Mouse (Mus musculus) adrenal gland, adult 8-10 months (tissue): ENCODE results near the gene Nod1. TPM values are rescaled to one million over a fixed set of nuclear protein-coding genes. Genes with fewer than 3 reads are reported as not detected.
"Not testable (repeated sequence)": the region's sequence is repeated elsewhere in the genome, so short reads cannot be mapped to it uniquely, and the experiment has no call there.

ENCODE experiments used
- DNase-seq: peaks from one replicate; pipeline ENCODE4 v3.0.0; 2022
- total RNA-seq, 4 experiments: library from RNA; stranded (reverse); gene quantifications; 2 replicates each; pipeline ENCODE4 v1.2.4; 2022

Nod1 gene
- total RNA-seq, 4 experiments from 2014 or later, result 9.1 to 14.0 (median 11.6) TPM

DNA sequence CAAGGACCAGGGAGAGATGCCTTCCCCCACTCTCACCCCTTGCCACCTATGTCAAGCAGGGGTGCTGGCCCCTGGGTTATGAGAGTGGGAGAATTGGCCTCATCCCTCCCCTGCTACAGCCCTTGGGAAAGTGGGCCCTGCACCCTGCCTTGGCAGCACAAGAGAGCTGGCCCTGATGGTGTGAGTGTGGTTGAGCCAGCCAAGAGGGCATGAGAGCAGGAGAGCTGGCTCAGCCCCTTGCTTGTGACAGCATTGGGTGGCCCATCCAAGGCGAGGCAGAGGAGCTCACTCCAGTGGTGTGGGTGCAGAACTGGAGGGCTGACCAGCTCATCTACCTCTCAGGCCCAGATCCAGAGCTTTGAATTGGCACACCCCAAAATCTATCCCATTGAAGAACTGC, 3.2 kb upstream of the Nod1 start:
- DNase-seq, result no peak

DNA sequence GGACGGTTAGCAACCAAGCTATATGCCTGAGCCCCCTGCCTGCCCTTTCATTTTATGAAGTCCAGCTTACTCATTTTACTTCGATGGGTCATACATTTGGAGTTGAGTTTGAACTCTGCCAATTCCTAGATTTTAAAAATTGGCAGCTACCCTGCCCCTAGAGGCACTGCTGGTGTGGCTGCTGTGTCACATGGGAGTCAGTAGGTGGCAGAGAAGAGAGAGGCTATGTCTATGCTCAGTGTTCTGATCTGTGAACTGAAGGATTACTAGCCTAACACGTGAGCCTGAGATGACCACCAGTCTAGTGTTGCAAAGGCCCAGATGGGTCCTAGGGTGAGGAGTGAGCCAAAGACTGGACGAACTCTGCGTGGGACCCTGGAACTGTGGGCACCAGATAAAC, 2.1 kb upstream of the Nod1 start:
- no peak for DNase-seq

DNA sequence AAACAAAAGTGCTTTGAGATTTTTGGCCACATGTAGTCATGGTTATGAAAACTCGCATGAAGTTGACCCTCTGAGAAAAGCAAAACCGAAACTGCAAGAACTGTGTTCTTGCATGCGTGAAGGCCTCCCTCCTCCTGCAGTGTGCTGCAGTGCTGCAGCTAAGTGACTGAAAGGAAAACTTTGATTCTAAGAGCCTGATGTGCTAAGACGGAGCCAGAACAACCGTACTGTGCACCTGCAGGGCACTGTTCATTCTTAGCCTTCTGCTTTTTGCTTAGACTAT, 458 bp upstream of the Nod1 start:
- no peak for DNase-seq

DNA sequence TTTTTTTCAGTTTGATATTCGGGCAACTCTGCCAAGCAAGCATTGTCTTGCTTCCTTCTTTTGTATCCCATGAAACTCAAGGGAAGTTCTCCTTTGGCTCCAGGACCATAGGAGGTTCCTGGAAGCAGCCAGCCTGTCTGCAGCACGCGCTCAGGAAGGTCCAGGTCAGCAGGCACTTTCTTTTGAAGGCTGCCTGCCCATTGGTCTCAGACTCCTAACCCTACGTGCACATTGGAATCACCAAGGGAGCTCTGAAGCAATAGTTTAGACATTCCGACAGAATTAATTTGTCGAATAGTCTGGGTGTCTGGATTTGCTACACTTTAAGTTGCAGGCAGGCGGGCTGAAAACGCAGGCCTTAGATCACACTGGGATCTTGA, 691 bp downstream of the Nod1 start:
- DNase-seq, result peak; percentile 21

DNA sequence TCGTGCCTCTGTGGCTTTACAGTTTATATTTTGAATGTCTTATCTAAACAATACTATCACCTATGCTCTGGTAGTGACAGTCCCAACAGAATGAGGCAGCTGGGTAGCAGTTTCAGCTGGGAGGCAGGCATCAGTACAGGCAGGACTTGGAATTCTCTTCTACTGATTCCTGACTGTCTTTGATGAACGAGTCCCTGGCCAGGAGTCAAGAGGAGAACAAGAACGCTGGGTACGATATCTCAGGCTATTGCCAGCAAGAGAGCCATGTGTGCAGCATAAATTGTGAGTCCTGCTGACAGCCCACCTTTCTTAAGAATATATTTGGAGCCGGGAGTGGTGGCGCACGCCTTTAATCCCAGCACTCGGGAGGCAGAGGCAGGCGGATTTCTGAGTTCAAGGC, 1.9 kb downstream of the Nod1 start:
- no peak for DNase-seq

DNA sequence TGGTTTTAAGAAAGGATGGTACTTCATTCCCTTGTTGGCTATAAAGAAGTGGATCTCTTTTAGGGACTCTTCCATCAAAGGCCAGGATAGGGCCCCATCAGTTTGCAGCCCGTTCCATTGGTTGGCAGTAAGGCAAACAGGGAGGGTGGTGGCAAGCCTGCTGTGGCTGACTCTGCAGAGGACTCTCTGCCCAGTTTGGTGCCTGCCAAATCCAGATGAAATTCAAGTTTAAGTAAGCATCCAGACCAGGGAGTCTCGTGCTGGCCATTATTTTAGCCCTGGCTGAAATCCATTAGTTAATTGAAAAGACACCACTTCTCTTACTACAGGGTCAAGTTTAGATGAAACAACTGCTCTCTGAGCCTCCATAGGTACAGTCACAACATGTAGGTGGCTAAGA, 2.6 kb downstream of the Nod1 start:
- DNase-seq, result no peak

DNA sequence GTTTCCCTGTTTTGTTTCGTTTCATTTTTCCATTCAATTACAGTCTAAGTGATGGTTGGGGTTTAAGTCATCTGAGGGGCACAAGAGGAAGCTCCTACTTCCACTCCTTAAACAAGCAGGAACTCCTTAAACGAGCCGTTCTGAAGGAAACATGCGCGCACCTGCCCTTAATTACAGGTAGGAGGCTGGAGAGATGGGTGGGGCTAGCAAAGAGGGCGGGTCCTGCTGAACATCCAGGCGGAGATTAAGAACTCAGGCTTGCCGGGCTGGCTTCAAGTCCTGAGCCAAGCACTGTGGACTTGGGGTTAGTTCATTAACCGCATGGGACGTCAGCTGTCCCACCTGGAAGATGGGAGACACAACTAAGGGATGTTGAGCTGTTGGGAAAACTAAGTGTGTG, 4.8 kb downstream of the Nod1 start:
- no peak for DNase-seq

DNA sequence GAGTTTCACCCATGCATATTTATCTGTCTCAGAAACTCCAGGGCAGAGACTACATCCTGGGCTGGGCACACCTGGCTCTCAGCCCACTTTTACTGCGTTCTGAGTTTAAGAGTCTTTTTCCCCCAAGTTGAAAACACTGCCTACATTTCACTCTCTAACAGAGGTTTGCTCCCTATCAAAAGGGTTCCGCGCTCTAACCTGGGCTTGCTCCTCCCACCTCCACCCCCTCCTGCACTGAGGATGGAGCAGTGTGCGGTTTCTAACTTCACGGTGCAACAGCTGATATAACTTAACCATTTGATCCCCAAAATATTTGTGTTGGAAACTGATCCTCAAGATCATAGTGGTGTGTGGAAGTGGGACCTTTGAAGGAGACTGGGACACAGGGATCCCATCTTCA, 7.2 kb downstream of the Nod1 start:
- no peak for DNase-seq

DNA sequence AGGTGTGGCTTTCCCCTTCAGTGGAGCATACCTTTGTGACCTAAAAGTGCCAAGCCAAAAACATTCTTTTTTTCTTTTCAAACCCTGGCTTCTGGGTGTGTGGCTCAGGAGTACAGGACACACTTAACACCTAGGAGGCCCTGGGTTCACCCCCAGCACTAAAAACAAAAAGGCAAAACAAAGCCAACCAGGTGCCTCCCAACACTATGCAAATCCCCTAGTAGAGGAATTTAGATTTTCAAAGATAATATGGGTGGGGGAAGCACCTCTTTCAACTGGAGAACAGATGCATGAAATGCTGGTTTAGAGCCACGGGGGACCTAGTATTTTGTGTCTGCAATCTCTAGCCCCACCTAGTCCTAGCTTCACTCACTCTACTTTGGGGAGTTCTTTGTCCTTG, 7.7 kb downstream of the Nod1 start:
- no peak for DNase-seq

DNA sequence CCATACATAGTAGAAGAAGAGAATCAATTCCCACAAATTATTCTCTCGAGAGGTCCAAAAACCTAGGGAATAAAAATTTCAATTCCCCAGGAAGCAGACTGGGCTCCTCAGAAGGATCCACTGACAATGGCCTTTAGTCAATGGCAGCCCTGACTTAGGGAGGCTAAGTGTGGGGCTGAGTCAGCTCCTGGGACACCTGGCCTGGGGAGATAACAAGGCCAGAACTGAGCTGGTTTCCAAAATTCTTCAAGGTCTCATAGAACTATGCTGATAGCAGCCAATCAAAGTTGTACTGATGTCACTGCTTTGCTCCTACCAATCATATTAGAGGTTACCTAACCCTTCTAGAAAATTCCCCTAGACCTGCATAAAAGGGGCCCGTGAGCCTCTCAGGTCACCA, 8.8 kb downstream of the Nod1 start:
- DNase-seq, result no peak

DNA sequence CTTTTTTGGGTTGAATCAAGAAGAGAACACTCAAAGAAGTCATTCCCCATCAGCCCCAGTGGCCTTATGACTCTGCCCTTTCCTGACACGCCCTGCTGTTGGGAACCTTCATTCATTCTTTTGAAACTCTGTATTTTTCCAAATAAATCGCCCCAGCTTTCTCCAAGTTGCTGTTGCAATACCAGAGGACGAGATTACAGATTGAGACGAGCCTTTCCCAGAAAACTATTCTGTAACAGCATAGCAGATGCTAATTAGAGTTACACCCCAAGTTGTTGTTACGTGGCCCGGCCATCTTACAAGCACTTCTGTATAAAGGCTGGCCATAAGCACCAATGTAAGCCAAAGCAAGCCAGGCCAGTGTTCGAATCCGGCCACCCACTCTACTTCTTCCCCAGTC, 14.8 kb downstream of the Nod1 start:
- DNase-seq, result no peak

DNA sequence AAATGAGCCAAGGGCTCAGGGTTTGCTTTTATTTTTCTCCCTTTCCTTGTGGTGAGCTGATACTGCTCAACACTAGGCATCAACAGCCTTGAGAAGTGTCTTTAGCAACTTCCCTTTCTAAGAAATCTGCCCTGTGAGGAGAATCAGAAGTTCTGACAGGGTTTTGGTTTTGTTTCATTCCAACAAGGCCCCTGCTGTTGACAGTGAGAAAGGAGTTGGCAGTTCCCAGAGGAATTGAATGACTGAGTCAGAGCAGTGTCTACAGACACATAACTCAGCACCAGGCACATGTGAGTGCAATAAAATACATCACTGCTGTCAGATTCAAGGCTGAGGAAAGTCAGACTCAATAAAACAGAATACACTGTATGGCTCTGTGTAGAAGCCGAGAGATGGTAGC, 16.0 kb downstream of the Nod1 start:
- DNase-seq, result peak; percentile 64

DNA sequence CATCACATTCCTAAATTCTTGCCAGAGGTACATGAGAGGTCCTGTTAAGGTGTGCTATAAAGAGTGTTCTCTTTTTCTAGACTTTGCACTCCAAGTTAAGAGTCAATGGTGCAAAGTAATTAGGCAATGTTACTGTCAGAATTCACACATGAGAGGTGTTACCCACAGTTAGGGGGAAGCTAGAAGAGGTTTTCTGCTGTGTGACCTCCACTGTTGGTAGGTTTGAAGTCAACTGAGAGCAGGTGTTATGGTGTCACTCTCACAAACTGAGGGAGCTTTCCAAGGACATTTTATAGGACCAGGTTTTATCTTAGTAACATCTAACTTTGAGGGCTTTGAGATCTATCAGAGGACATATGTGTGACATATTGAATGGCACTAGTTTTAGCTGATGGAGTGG, 16.5 kb downstream of the Nod1 start:
- no peak for DNase-seq

DNA sequence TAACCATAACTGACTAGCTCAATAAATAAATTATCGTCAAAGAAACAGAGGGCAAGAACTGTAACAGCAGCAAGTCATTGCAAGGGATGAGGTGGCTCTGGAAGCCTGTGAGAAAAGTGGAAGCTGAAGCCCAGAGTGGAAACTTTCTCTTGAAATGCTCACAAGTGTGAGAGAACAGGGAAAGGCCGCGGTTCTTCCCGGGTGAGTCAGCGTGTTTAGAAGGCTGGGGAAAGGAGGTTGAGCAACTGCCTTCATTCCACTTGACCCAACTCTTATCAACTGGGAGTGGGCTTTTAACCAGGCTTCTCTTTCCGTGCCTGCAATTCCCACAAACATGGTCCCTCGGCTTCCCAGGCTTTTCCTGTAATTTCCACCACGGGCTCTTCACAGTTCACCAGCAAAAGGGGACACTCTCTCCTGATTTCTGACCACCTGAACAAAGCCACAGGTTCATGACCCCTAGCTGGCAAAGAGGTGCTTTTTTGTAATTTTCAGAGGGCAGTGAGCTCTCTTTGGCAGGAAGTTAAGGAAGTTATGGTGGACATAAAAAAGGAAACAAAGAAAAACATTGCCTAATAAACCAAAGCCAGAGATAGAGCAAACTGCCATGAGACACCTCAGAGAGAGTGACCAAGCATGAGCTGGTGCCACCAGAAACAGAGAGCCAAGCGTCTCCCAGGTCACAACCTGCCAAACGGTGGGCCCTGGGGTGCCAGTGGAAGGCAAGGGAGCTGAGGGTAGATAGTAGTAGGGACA, 17.6 kb downstream of the Nod1 start:
- peak; percentile 57 for DNase-seq

DNA sequence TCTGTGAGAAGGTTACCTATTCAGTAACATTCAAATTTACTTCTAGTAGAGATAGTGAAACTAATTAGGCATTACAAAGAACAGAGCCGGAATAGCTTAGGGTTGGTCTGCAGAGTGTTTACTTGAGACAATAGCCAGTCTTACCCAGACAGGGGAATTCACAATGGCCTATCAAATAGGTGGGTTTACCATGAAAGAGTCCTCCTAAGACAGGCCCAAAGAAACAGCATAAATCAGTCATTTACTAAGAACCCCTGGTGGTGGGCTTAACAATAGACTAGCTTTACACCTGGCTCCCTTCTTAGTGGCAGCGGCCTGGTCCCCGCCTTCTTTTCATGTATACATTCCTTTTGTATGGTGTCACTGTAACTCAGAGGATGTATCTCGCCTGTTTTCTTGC, 19.0 kb downstream of the Nod1 start:
- DNase-seq, result not testable (repeated sequence)

DNA sequence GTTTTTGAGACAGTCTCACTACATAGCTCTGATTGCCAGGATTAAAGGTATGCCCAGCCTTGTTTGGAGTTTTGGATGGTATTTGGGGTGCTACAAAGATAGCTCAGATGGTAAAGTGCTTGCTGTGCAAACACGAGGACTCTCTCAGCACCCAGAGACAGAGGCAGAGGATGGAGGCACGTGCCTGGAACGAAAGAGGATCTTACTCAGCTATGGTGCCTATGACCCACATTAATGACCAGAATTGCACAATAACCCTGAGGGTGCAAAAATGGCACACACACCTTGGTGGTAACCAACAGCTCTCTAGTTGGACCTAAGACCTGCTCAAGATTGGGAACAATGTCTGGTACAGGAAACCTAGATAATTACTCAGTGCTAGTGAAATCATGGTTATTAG, 19.9 kb downstream of the Nod1 start:
- DNase-seq, result no peak

DNA sequence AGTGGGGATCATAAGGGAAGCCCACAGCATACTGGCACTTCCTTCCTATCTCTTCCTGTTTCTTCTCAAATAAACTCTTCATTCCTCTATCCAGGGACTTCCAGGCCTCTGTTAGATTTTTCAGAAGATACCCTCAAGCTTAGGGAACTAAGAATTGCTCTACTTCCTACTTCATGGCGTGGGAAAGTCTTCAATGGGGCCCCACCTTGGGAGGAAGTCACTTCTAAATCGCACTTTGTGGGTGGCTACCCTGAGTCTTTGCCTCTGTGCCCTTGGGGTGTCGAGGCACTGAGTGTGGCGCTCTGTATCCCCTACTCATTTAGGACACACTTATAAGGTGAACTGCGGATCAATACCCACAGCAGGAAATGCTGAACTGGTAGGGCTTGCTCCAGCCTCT, 23.7 kb downstream of the Nod1 start:
- no peak for DNase-seq

DNA sequence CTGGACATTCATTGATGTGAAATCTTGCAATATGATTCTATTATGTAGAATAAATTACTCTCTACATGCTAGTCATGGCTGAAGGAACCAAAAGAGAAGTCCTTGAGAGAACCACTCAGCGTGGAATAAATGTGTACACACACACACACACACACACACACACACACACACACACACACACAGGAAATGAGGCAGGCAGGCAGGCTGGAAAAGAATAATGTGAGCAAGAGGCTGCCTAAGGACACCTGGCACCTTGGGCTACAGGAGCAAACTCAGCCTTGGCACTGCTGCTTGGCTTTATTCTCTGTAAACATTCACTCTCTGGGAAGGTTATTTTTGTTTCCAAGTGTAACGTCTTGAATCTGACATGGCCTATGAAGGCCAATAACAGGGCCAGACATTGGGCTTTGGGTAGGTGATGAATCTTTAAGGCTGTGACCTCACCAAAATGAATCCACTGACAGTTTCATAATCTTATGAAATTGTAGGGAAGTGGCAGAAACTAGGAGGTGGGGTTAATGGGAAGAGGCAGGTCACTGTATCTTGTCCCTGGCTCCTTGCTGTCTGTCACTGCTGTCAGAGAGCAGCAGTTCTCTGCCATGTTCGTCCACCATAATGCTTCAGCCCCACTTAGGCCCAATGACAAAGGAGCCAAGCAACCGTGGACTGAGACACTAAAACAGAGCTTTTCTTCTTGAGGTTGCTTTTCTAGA, 26.0 kb downstream of the Nod1 start:
- no peak for DNase-seq

DNA sequence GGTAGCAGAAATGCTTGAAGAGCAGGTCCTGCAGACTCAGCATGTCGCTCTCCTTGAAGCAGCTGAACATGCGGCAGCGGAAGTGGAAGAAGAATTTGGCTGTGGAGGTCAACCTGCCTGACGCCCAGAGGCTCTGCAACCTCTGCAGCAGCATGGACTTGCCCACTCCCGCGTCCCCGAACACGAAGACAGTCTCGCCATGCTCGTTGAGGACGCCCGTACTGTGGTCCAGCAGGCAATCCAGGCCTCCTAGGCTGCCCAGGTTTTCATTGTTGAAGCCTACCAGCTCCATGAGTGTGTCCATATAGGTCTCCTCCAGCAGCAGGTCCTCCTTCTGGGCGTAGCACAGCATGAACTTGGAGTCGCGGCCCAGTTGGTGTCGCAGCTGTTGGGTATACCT, 27.9 kb downstream of the Nod1 start:
- DNase-seq, result no peak

DNA sequence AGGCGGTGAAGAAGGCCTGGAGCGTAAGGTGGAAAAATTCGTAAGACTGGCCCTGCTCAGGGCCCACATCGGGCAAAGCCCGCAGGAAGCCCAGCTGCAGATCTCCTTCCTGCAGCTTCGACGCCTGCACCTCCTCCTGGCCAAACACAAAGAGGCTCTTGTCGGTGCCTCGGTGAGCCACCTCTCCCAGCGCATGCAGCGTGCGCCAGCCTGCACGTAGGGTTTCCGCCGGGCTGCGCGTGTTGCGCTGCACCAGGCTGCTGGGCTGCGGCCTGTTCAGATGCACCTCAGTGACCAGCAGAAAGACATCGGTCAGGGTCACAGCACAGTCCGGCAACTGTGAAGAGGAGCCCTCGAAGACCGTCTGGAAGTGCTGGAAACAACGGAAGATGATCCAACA, 28.7 kb downstream of the Nod1 start:
- DNase-seq, result no peak

DNA sequence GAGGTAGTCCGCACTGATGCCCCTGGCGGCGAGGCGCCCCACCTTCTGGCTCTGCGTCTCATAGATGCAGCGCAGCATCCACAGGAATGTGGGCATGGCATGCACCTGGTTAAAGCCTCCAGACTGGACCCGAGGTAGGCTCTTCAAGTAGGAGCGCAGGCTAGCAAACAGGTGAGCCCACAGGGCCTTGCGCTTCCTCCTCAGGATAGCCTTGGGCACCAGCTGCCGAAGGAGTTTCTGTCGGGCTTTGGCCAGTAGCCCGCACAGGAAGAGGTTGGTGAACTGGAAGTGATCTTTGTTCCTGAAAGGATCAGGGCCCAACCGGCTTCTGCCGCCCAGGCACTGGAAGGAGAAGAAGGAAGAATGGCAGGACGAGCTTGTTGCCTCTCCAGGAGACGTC, 29.1 kb downstream of the Nod1 start:
- DNase-seq, result no peak

DNA sequence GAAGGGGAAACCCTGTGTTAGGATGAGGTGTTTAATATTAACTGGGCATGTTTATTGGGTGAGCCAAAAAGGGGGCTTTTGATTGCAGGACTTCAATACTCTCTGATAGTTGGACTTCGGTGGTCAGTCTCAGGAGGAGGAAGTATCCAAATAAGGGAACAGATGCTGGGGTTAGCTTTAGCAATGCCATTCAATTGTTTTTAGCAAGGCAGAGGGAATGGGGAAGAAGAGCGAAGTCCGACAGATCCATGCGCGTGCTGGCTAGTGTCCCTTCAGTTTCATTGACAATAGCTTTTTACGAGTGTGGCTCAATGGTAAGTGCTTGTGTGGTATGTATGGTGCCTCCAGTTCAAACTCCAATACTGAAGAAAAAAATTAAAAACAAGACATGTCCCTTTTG, 31.3 kb downstream of the Nod1 start:
- DNase-seq, result no peak

DNA sequence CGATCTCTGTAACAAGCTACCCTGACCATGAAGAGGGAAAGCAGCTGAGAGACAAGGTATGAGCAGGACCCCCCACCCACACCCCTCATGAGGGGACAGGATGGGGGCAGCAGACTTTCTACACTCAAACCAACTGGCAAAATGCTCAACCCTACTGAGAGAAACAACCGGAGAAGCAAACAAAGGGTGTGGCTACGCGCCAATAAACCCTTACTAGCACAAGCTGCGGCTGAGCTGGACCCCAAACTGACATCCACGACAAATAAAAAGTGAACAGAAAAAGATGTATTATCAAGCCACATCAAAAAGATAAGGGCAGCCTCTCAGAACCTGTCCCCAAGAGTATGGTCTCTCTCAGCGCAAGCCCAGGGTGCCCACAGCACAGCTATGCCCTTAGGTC, 32.3 kb downstream of the Nod1 start:
- DNase-seq, result no peak

DNA sequence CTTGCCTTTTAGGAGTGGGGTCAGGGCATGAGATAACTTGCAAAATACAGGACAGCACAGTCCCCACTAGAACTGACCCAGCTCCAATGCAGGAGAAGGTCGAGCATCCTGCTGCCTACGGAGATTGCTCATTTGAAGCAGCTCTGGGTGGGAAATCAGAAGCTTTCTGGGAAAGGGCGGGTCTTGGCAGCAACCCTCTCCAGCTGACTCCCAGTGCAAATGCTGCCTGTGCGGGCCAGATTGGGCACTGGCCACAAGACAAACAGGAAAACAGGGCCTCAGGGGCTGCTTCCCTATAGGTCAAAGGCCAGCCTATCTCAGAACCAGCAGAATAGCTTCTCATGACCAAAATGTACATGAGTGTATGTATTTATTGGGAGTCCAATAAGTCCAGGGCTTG, 32.8 kb downstream of the Nod1 start:
- DNase-seq, result peak; percentile 41

DNA sequence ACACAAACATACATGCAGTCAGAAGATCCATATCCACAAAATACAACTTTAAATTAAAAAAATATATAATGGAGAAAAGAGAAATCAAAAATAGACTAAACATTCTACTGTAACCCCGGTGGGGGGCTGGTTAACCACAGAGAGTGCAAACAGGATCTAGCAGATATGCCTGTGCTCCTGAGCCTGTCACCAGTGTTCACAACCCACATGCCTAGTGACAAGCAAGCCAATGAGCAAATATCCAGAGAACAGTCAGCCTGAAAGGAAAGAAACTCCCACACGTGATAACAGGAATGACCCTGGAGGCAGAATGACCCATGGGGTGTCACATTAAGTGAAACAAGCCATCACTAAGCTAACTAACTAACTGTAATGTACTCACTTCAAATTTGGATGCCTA, 35.9 kb downstream of the Nod1 start:
- DNase-seq, result no peak
